Comparison of ENCODE assay signal across 10 mouse cellular contexts in genomic region chr19:18758269-18758668, GRCm38 (mm10). TPM values are rescaled to one million over a fixed set of nuclear protein-coding genes. Genes with fewer than 3 reads are reported as not detected.
DNase-seq lines count a peak whose midpoint lies in the region; ATAC-seq and TF ChIP-seq lines count a peak whose summit lies in the region.
"Had no signal": no experiment of that assay in that cellular context is flagged by ENCODE, and none has a peak within 500 bp of the region (broad histone marks: within the 10 kb centered on the region; RNA-seq: fewer than 3 reads in every experiment).

No protein-coding gene starts in this region.

- ATAC-seq in forebrain, embryonic 11.5 days (replicated peaks; ENCODE audit: low FRiP score), result no peak; the same call in 1 of the 2 replicates
- ATAC-seq in kidney, embryonic 16.5 days (ENCODE audit: low FRiP score, low TSS enrichment), result peak; percentile 79

- H3K4me3 ChIP-seq in forebrain, embryonic 10.5 days, result no peak overlapping the region
- no peak overlapping the region for H3K4me3 ChIP-seq in forebrain, embryonic 11.5 days (ENCODE audit: low read depth, low read length)
- H3K4me3 ChIP-seq in kidney, embryonic 16.5 days (ENCODE audit: low read length), result no peak overlapping the region
- H3K4me3 ChIP-seq in cerebellum, adult 2 months (replicated peaks; ENCODE audit: insufficient read depth, low read depth, low read length), result no peak overlapping the region
- H3K4me3 ChIP-seq: hindbrain, embryonic 12.5 days had no signal

- no peak overlapping the region for H3K4me2 ChIP-seq in forebrain, embryonic 11.5 days (ENCODE audit: low read depth, low read length, severe bottlenecking)
- H3K4me2 ChIP-seq in kidney, embryonic 16.5 days (replicated peaks; ENCODE audit: low read depth, low read length), result no peak overlapping the region; the same call in 1 of the 2 replicates
- H3K4me2 ChIP-seq: hindbrain, embryonic 12.5 days had no signal

- no peaks in the 10 kb centered on the region for H3K9me3 ChIP-seq in forebrain, embryonic 10.5 days
- H3K9me3 ChIP-seq in forebrain, embryonic 11.5 days (ENCODE audit: control insufficient read depth, low read length), result no peaks in the 10 kb centered on the region
- no peaks in the 10 kb centered on the region for H3K9me3 ChIP-seq in kidney, embryonic 16.5 days (ENCODE audit: low read length)
- H3K9me3 ChIP-seq: hindbrain, embryonic 12.5 days had no signal

- no peak overlapping the region for H3K9ac ChIP-seq in forebrain, embryonic 11.5 days (ENCODE audit: low read length)
- H3K9ac ChIP-seq in kidney, embryonic 16.5 days (replicated peaks; ENCODE audit: low read length), result no peak overlapping the region
- H3K9ac ChIP-seq: hindbrain, embryonic 12.5 days had no signal

- DNase-seq in forebrain, embryonic 10.5 days (ENCODE audit: extremely low spot score, low spot score), result no peak
- no peak for DNase-seq in forebrain, embryonic 11.5 days (ENCODE audit: low spot score)
- DNase-seq in kidney, postnatal 25 days, result no peak
- peak; percentile 47 for DNase-seq in NIH3T3 (ENCODE audit: low read depth)
- DNase-seq in lung, postnatal 25 days (ENCODE audit: low spot score), result peak; percentile 70
- DNase-seq in urinary bladder, adult 18-20 months (ENCODE audit: low spot score in 2 of 2), result no peak
- no peak for DNase-seq in cerebellum, adult 2 months
- DNase-seq: cerebellum, adult 11 months had no signal

- no peak for TF ChIP-seq CTCF in cerebellum, adult 2 months (IDR thresholded peaks at IDR 0.05; ENCODE audit: borderline replicate concordance, insufficient read depth, low read depth, low read length)

- 28% methylated on average over 6 of the region's 6 CpGs for WGBS in forebrain, embryonic 10.5 days
- WGBS in forebrain, embryonic 11.5 days, result 33% methylated on average over 6 of the region's 6 CpGs
- 36% methylated on average over 6 of the region's 6 CpGs for WGBS in kidney, embryonic 16.5 days
- whole genome bisulfite sequencing in cerebellum, adult 2 months, result 49% methylated on average over 6 of the region's 6 CpGs

- peaks cover 12% of the 10 kb centered on the region for H3K4me1 ChIP-seq in forebrain, embryonic 10.5 days
- no peaks in the 10 kb centered on the region for H3K4me1 ChIP-seq in forebrain, embryonic 11.5 days (replicated peaks; ENCODE audit: control insufficient read depth, insufficient read depth, low read length)
- peaks cover 9% of the 10 kb centered on the region; the same call in 1 of the 2 replicates for H3K4me1 ChIP-seq in kidney, embryonic 16.5 days (ENCODE audit: insufficient read depth, low read length)
- no peaks in the 10 kb centered on the region for H3K4me1 ChIP-seq in cerebellum, adult 2 months (ENCODE audit: control insufficient read depth, insufficient read depth, low read length)
- H3K4me1 ChIP-seq: hindbrain, embryonic 12.5 days had no signal

- H3K36me3 ChIP-seq in forebrain, embryonic 10.5 days (replicated peaks), result no peaks in the 10 kb centered on the region
- H3K36me3 ChIP-seq in forebrain, embryonic 11.5 days (ENCODE audit: control insufficient read depth, insufficient read depth, low read length), result no peaks in the 10 kb centered on the region
- H3K36me3 ChIP-seq in kidney, embryonic 16.5 days (ENCODE audit: insufficient read depth, low read length), result no peaks in the 10 kb centered on the region
- H3K36me3 ChIP-seq: hindbrain, embryonic 12.5 days had no signal

- no peak for TF ChIP-seq POLR2A in cerebellum, adult 2 months (IDR thresholded peaks at IDR 0.05; ENCODE audit: borderline replicate concordance, insufficient read depth, low read length)

- H3K27ac ChIP-seq in forebrain, embryonic 10.5 days, result 0 out of 2 replicates have a peak overlapping the region, but pooled peaks have one; percentile 35
- no peak overlapping the region for H3K27ac ChIP-seq in forebrain, embryonic 11.5 days (ENCODE audit: low read depth, low read length)
- H3K27ac ChIP-seq in kidney, embryonic 16.5 days (ENCODE audit: low read length), result peak overlapping the region; percentile 14; the same call in 1 of the 2 replicates
- H3K27ac ChIP-seq in cerebellum, adult 2 months (ENCODE audit: insufficient read depth, low read length), result no peak overlapping the region
- H3K27ac ChIP-seq: hindbrain, embryonic 12.5 days had no signal

- no peaks in the 10 kb centered on the region for H3K27me3 ChIP-seq in forebrain, embryonic 10.5 days (ENCODE audit: poor library complexity, severe bottlenecking)
- H3K27me3 ChIP-seq in forebrain, embryonic 11.5 days (ENCODE audit: control insufficient read depth, insufficient read depth, low read length), result no peaks in the 10 kb centered on the region
- H3K27me3 ChIP-seq in kidney, embryonic 16.5 days (ENCODE audit: insufficient read depth, low read length), result no peaks in the 10 kb centered on the region
- no peaks in the 10 kb centered on the region for H3K27me3 ChIP-seq in cerebellum, adult 2 months (ENCODE audit: control insufficient read depth, insufficient read depth, low read length)
- H3K27me3 ChIP-seq: hindbrain, embryonic 12.5 days had no signal

RNA-seq across cellular contexts. Expression of gene Trpm6, which starts 8.5 kb away (rescaled TPM):
- polyA plus RNA-seq in forebrain, embryonic 10.5 days (2016; fragmentation: Nextera tagmentation; extraction: Ambion mirVana), result 0.21 and 0.30 TPM in 2 replicates
- 0.25 and 0.35 TPM in 2 replicates for polyA plus RNA-seq in forebrain, embryonic 11.5 days (2014; fragmentation: Nextera tagmentation; extraction: Ambion mirVana)
- polyA plus RNA-seq in kidney, embryonic 16.5 days (2015; fragmentation: Nextera tagmentation; extraction: Ambion mirVana), result 0.89 and 0.91 TPM in 2 replicates
- 0.30 and 0.34 TPM in 2 replicates for polyA plus RNA-seq in cerebellum, adult 2 months (2012; rRNA removed)

RNA-seq across cellular contexts. Expression of gene D030056L22Rik, which starts 45.3 kb away (rescaled TPM):
- 43.8 and 45.1 TPM in 2 replicates for polyA plus RNA-seq in forebrain, embryonic 10.5 days (2016; fragmentation: Nextera tagmentation; extraction: Ambion mirVana)
- polyA plus RNA-seq in forebrain, embryonic 11.5 days (2014; fragmentation: Nextera tagmentation; extraction: Ambion mirVana), result 88.2 and 90.7 TPM in 2 replicates
- polyA plus RNA-seq in kidney, embryonic 16.5 days (2015; fragmentation: Nextera tagmentation; extraction: Ambion mirVana), result 30.4 and 30.5 TPM in 2 replicates
- polyA plus RNA-seq in cerebellum, adult 2 months (2012; rRNA removed), result 28.4 and 28.8 TPM in 2 replicates

Comparison
In these comparisons a context has a peak if more than half of its experiments do, and no peak if none do; other contexts are left out.
1. H3K27ac ChIP-seq: peak in forebrain, embryonic 10.5 days (single experiment) and kidney, embryonic 16.5 days (single experiment); none in forebrain, embryonic 11.5 days (single experiment) and cerebellum, adult 2 months (single experiment).
2. DNase-seq: peak in NIH3T3 (single experiment) and lung, postnatal 25 days (single experiment); none in forebrain, embryonic 10.5 days (single experiment), forebrain, embryonic 11.5 days (single experiment), kidney, postnatal 25 days (0 of 2), urinary bladder, adult 18-20 months (0 of 2) and cerebellum, adult 2 months (0 of 2).